Mouse (Mus musculus) lung, adult 2 months (tissue): ENCODE results near the gene Phf20.

Source experiments
- CTCF ChIP-seq: fragments of 200-500 bp; IDR thresholded peaks from 2 replicates; pipeline ENCODE4 v1.5.1; 2011; ENCODE audit warnings: mild to moderate bottlenecking, low read length, control low read depth; ENCODE audit not compliant: insufficient read depth
- POLR2A ChIP-seq: fragments of 200-500 bp; IDR thresholded peaks from 2 replicates; pipeline ENCODE4 v1.6.1; 2011; ENCODE audit warnings: low read depth, mild to moderate bottlenecking, control low read depth, low read length, borderline replicate concordance; ENCODE audit errors: extremely low read depth

- TF ChIP-seq CTCF, result no peak
- no peak for TF ChIP-seq POLR2A
Observed at GRCm38 (mm10) chr2:156330681-156331080, 134.4 kb downstream of the Phf20 start.
